11 mouse cellular contexts compared by ENCODE assay signal in the genomic region with DNA sequence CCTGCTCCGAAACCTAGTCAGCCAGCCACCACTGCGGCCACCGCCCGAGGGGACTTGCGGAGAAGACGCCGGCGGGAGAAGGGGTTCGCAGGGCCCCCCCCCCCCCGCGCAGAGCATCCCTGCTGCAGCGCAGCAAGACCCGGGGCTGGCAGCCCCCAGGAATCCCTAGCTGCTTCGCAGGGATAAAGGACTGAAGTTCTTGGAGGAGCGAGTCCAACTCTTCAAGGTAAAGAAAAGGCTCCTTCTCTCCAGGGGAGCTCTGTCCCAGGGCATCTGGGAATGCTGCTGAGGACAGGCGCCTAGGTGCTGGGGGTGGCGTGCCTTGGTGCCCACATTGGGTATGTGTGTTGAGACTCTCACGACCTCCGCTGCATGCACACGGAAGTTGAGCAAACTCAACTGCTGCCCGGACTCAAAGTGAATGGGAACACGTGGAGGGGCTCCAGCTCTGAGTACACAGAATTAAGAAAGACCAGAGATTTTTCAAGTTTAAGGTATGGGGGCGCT. TPM values are rescaled to one million over a fixed set of nuclear protein-coding genes. Genes with fewer than 3 reads are reported as not detected.
DNase-seq lines count a peak whose midpoint lies in the region; ATAC-seq and TF ChIP-seq lines count a peak whose summit lies in the region.
"Had no signal": no experiment of that assay in that cellular context is flagged by ENCODE, and none has a peak within 500 bp of the region (broad histone marks: within the 10 kb centered on the region; RNA-seq: fewer than 3 reads in every experiment).

A gene (plus strand): TSS at position 101 of the 507 bp plus-strand sequence.

- H3K4me1 ChIP-seq in kidney, postnatal 0 days (replicated peaks; ENCODE audit: insufficient read depth, low read length): peaks cover 8% of the 10 kb centered on the region; the same call in 1 of the 2 replicates
- peaks cover 22% of the 10 kb centered on the region for H3K4me1 ChIP-seq in hindbrain, embryonic 13.5 days (replicated peaks)

- H3K9me3 ChIP-seq in kidney, postnatal 0 days (replicated peaks; ENCODE audit: low read length): no peaks in the 10 kb centered on the region
- H3K9me3 ChIP-seq in hindbrain, embryonic 13.5 days: no peaks in the 10 kb centered on the region

- DNase-seq in kidney, postnatal 0 days (ENCODE audit: low spot score): no peak
- no peak for DNase-seq in kidney, postnatal 25 days
- DNase-seq in embryo, embryonic 10.5 days (ENCODE audit: low spot score): peak; percentile 31
- DNase-seq in neural tube, embryonic 10.5 days (ENCODE audit: extremely low spot score, low spot score): peak; percentile 46
- DNase-seq in spleen, postnatal 4 days (ENCODE audit: low spot score in 2 of 2): no peak
- DNase-seq in kidney, adult 11 months: no peak

- peaks cover 44% of the 10 kb centered on the region for H3K27me3 ChIP-seq in kidney, postnatal 0 days (ENCODE audit: insufficient read depth, low read length)
- peaks cover 86% of the 10 kb centered on the region for H3K27me3 ChIP-seq in hindbrain, embryonic 13.5 days

- 1% methylated on average over 18 of the region's 23 CpGs for WGBS in kidney, postnatal 0 days
- whole genome bisulfite sequencing in hindbrain, embryonic 13.5 days: 2% methylated on average over 23 of the region's 23 CpGs

- ATAC-seq in kidney, postnatal 0 days (replicated peaks; ENCODE audit: low FRiP score, low read depth): no peak; the same call in 1 of the 2 replicates
- ATAC-seq in hindbrain, embryonic 13.5 days (ENCODE audit: low FRiP score): peak; percentile 32; the same call in 1 of the 2 replicates
- ATAC-seq in erythroid progenitor cell, adult 5-6 weeks (replicated peaks; ENCODE audit: low FRiP score, poor library complexity, severe bottlenecking): no peak

- no peak within 1 kb of the TSS for H3K27ac ChIP-seq in kidney, postnatal 0 days
- H3K27ac ChIP-seq in hindbrain, embryonic 13.5 days: no peak within 1 kb of the TSS

- no peak within 1 kb of the TSS for H3K9ac ChIP-seq in kidney, postnatal 0 days (ENCODE audit: low read depth, low read length)
- peak within 1 kb of the TSS; percentile 70 for H3K9ac ChIP-seq in hindbrain, embryonic 13.5 days

- H3K4me3 ChIP-seq in kidney, postnatal 0 days (replicated peaks; ENCODE audit: low read depth, low read length): peak within 1 kb of the TSS; percentile 33
- H3K4me3 ChIP-seq in hindbrain, embryonic 13.5 days: peak within 1 kb of the TSS; percentile 56
- H3K4me3 ChIP-seq: myocyte had no signal

- H3K4me2 ChIP-seq in kidney, postnatal 0 days (ENCODE audit: low read length): peak within 1 kb of the TSS; percentile 75
- peak within 1 kb of the TSS; percentile 96 for H3K4me2 ChIP-seq in hindbrain, embryonic 13.5 days

- TF ChIP-seq CTCF in kidney, postnatal 0 days (IDR thresholded peaks at IDR 0.05; ENCODE audit: low read depth): no peak

- H3K36me3 ChIP-seq in kidney, postnatal 0 days (ENCODE audit: insufficient read depth, low read length): no peaks in the 10 kb centered on the region
- H3K36me3 ChIP-seq in hindbrain, embryonic 13.5 days: no peaks in the 10 kb centered on the region

RNA-seq across cellular contexts. Expression of the gene that starts here (rescaled TPM):
- 0.22 and 0.37 TPM in 2 replicates for polyA plus RNA-seq in kidney, postnatal 0 days (2015; fragmentation: Nextera tagmentation; extraction: Ambion mirVana)
- polyA plus RNA-seq in hindbrain, embryonic 13.5 days (2015; fragmentation: Nextera tagmentation; extraction: Ambion mirVana): 0.39 and 0.80 TPM in 2 replicates
- not detected in 2 replicates for total RNA-seq in erythroid progenitor cell, adult 5-6 weeks (2015; ENCODE audit: low replicate concordance)
- total RNA-seq in erythroid progenitor cell, adult 5-6 weeks (2017; ENCODE audit: low replicate concordance): not detected in 2 replicates
- total RNA-seq: granulocyte monocyte progenitor cell, adult 5-6 weeks had no signal
- polyA plus RNA-seq: myocyte, Patski had no signal

Comparison
In these comparisons a context has a peak if more than half of its experiments do, and no peak if none do; other contexts are left out.
1. Peak in ATAC-seq, H3K4me3 ChIP-seq, H3K9ac ChIP-seq and H3K4me2 ChIP-seq in hindbrain, embryonic 13.5 days; RNA of the gene not detected or under 1 TPM.
2. DNase-seq: peak in embryo, embryonic 10.5 days (single experiment) and neural tube, embryonic 10.5 days (single experiment); none in kidney, postnatal 0 days (single experiment), kidney, postnatal 25 days (0 of 2), spleen, postnatal 4 days (0 of 2) and kidney, adult 11 months (single experiment).